Mouse (Mus musculus) myocyte (in vitro differentiated cells): ENCODE data around the gene Ucn2. TPM values are rescaled to one million over a fixed set of nuclear protein-coding genes. Genes with fewer than 3 reads are reported as not detected.

ENCODE experiments used
- H3K27me3 ChIP-seq: one replicate; pipeline ENCODE4 v1.6.1; 2011; ENCODE audit not compliant: control insufficient read depth, insufficient read depth, insufficient read length
- H3K36me3 ChIP-seq: one replicate; pipeline ENCODE4 v1.6.1; 2011; ENCODE audit not compliant: control insufficient read depth, insufficient read depth
- H3K4me2 ChIP-seq: one replicate; pipeline ENCODE4 v1.6.1; 2011; ENCODE audit warnings: low read depth, control low read depth
- H3K4me3 ChIP-seq: one replicate; pipeline ENCODE4 v1.5.1; 2011; ENCODE audit warnings: mild to moderate bottlenecking, control low read depth, moderate library complexity
- H3K79me2 ChIP-seq: one replicate; pipeline ENCODE4 v1.6.1; 2011; ENCODE audit not compliant: control insufficient read depth, insufficient read depth
- H3ac ChIP-seq: one replicate; pipeline ENCODE4 v1.6.1; 2011; ENCODE audit not compliant: control insufficient read depth, insufficient read length
- CEBPB ChIP-seq: IDR thresholded peaks from 2 replicates; pipeline ENCODE4 v1.6.1; 2011; ENCODE audit warnings: mild to moderate bottlenecking, moderate library complexity; ENCODE audit not compliant: poor library complexity, insufficient read depth, severe bottlenecking
- E2F4 ChIP-seq: IDR thresholded peaks from one replicate; pipeline ENCODE4 v1.6.1; 2011; ENCODE audit warnings: mild to moderate bottlenecking, control low read depth, moderate library complexity; ENCODE audit not compliant: insufficient read depth
- MAX ChIP-seq: IDR thresholded peaks from one replicate; pipeline ENCODE4 v1.6.1; 2011; ENCODE audit warnings: low read depth, mild to moderate bottlenecking, control low read depth
- MYOD1 ChIP-seq, 3 experiments: IDR thresholded peaks; one replicate each; pipeline ENCODE4 v1.6.1; 2011; ENCODE audit warnings: control low read depth in 2 of 3, low read depth in 2 of 3, mild to moderate bottlenecking in 2 of 3, moderate library complexity in 1 of 3; ENCODE audit not compliant: insufficient read length in 2 of 3, control insufficient read depth in 1 of 3
- MYOG ChIP-seq, 3 experiments: IDR thresholded peaks; one replicate each; pipeline ENCODE4 v1.6.1; 2011; ENCODE audit warnings: control low read depth in 2 of 3, low read depth in 2 of 3, mild to moderate bottlenecking in 2 of 3; ENCODE audit not compliant: insufficient read length in 2 of 3, control insufficient read depth in 1 of 3, insufficient read depth in 1 of 3
- POLR2A ChIP-seq: IDR thresholded peaks from one replicate; pipeline ENCODE4 v1.6.1; 2011; ENCODE audit warnings: low read depth, mild to moderate bottlenecking, control low read depth, moderate library complexity; ENCODE audit not compliant: insufficient read length
- POLR2AphosphoS2 ChIP-seq: IDR thresholded peaks from one replicate; pipeline ENCODE4 v1.6.1; 2011; ENCODE audit warnings: low read depth, control low read depth; ENCODE audit not compliant: insufficient read length
- REST ChIP-seq: IDR thresholded peaks from one replicate; pipeline ENCODE4 v1.6.1; 2011; ENCODE audit warnings: mild to moderate bottlenecking, control low read depth, moderate library complexity; ENCODE audit not compliant: insufficient read depth, insufficient read length
- SRF ChIP-seq: IDR thresholded peaks from one replicate; pipeline ENCODE4 v1.6.1; 2011; ENCODE audit warnings: low read depth; ENCODE audit not compliant: control insufficient read depth, insufficient read length
- TCF12 ChIP-seq: IDR thresholded peaks from one replicate; pipeline ENCODE4 v1.6.1; 2011; ENCODE audit warnings: mild to moderate bottlenecking, control low read depth; ENCODE audit not compliant: poor library complexity, insufficient read depth, severe bottlenecking
- TCF3 ChIP-seq: IDR thresholded peaks from one replicate; pipeline ENCODE4 v1.6.1; 2011; ENCODE audit warnings: low read depth, control low read depth; ENCODE audit not compliant: insufficient read length
- USF1 ChIP-seq: IDR thresholded peaks from one replicate; pipeline ENCODE4 v1.6.1; 2011; ENCODE audit warnings: low read depth, mild to moderate bottlenecking, control low read depth, moderate library complexity
- polyA plus RNA-seq: library from polyadenylated mRNA; unstranded; fragments of >200 nt; fragmentation: generic; extraction: Trizol; gene quantifications from one replicate; pipeline ENCODE4 v1.2.1, GENCODE M21; 2012; ENCODE audit warnings: missing spikeins

The Ucn2 gene
- polyA plus RNA-seq, 1 experiment: 0.17 TPM

DNA sequence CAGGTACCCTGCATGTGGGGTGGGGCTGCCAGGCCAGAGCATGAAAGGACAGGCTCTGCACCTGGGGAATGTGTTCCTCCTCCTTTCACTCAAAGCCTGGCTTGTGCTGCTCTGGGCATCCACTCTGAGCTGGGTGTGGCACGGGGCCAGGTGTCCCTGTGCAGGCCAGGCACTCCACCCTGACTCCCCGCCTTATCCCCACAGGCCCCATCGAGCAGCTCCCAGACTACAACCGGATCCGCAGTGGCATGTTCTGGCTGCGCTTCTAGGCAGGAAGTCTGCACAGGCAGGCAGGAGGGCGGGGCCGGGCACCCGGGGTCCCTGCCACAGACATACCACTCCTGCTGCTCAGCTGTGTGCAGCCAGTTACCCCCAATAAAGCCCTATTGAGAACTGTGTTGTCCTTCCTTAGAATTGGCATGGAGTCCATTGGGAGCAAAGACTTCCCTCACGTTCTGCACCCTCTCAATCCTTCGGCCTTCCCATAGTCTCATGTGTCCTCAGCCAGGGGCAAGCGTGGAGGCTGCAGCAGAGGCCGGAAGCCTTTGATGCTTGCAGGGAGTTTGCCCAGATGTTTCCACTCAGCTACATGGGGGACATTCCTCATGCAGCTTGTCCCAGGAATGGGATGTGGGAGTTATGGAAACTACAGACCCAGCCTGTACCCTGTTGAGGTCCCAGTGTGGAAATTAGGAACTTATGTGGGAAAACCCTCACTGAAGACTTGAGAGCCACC is 36.4 kb upstream of the Ucn2 start:
- Histone ChIP-seq H3K4me2 (no peak overlapping the region), H3K79me2 (no peaks in the 10 kb centered on the region), H3ac (no peak overlapping the region), H3K36me3 (peaks cover 21% of the 10 kb centered on the region), H3K4me3 (no peak overlapping the region), H3K27me3 (no peaks in the 10 kb centered on the region)
- TF ChIP-seq TCF12 (no peak), USF1 (no peak), MAX (no peak), MYOG (IDR thresholded peaks at IDR 0.05; ENCODE audit: control insufficient read depth in 1 of 3, insufficient read depth in 1 of 3, insufficient read length in 2 of 3, low read depth in 2 of 3) (no peak)

DNA sequence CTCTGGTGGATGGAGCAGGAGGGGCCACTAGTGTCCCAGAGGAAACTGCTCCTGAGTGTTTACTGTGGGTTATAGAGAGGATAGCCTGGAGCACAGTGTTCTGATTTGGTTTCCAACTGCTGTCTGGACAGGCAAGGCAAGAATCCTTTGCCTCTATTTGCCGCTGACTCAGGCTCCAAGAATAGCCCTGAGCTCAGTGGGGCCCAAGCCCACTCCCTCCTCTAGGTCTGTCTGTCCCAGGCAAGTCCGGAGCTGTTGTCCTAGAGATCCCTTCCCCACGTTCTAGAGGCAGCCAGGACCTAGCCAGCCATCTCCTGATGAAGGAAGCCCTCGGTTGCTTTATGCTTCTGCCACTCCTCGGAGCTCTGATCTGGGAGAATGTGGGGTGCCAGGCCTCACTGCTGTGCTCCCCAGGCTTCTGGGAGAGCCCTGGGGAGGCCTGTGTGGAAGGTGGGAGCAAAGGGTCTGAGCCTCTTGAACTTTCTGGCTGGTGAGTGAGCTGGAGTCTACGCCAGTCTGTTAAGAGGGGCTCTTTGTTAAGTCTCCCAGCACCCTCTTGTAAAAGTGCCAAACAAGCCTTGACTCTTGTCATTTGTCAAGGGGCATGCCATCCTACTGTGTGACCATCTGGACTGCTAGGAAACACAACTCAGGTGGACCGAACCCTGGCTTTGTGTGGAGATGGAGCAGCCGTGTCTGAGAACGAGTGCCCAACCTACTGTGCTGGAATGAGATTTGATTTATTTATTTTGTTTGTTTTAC is 35.7 kb upstream of the Ucn2 start:
- no peaks in the 10 kb centered on the region for H3K27me3 ChIP-seq
- TF ChIP-seq E2F4: no peak
- no peak for TF ChIP-seq TCF12
- no peak for TF ChIP-seq MAX
- no peak for TF ChIP-seq SRF
- no peak for TF ChIP-seq USF1
- TF ChIP-seq REST: no peak
- TF ChIP-seq MYOD1 (IDR thresholded peaks at IDR 0.05; ENCODE audit: control insufficient read depth in 1 of 3, insufficient read length in 2 of 3, low read depth in 2 of 3): no peak
- no peak for TF ChIP-seq POLR2A
- no peak for TF ChIP-seq POLR2AphosphoS2

DNA sequence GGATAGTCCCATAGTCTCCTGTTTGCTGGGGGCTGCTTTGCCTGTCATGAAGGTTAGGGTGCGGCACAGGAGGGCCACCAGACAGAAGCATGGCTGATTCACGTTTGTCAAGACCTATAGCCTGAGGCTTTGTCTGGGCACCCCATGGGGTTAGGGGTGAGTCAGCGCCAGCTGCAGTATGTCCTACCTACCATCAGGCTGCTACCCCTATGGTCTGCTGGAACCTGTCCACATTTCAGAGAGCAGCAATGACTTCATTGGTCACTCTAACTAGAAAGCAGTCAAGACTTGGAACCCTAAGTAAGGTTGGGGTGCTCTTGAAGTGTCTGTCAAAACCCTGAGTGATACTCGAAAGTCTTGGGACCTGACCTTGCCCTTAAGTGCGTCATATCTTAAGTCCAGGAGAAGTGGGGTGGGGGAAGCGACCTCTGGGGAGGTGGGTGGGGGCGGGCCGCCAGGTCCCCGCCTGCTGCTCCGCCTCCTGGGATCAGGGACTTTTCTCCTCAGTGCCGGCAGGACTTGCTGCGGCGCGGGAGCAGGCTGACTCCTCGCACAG is 32.7 kb upstream of the Ucn2 start, which contains the start of gene Col7a1:
Gene Col7a1, plus strand, starts transcription at position 506 of the 556 bp plus-strand sequence.
- H3K27me3 ChIP-seq: no peaks in the 10 kb centered on the region
- no peak for TF ChIP-seq MAX
- TF ChIP-seq USF1: no peak
- TF ChIP-seq MYOD1 (IDR thresholded peaks at IDR 0.05; ENCODE audit: control insufficient read depth in 1 of 3, insufficient read length in 2 of 3, low read depth in 2 of 3): peak in 2 of 3 experiments; percentile 48 to 81
- no peak for TF ChIP-seq TCF12
- TF ChIP-seq REST: no peak
- no peak for TF ChIP-seq TCF3

More for the DNA sequence above, 35.7 kb upstream of the Ucn2 start:
- no peak overlapping the region for H3ac ChIP-seq
- H3K4me2 ChIP-seq: no peak overlapping the region
- peaks cover 19% of the 10 kb centered on the region for H3K36me3 ChIP-seq
- no peak overlapping the region for H3K4me3 ChIP-seq
- H3K79me2 ChIP-seq: no peaks in the 10 kb centered on the region

DNA sequence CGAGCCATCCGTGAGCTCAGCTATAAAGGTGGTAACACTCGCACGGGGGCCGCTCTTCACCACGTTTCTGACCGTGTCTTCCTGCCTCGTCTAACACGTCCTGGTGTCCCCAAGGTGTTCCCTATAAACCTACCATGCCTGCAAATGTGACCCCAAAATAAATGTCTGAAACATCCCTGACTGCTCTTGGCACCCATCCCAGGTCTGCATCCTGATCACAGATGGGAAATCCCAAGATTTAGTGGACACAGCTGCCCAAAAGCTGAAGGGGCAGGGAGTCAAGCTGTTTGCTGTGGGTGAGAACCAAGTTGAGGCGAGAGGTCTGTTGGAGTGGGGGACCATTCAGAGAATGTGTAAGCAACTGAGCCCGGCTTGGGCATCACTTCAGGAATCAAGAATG is 30.6 kb upstream of the Ucn2 start:
- no peak overlapping the region for H3K4me2 ChIP-seq
- no peaks in the 10 kb centered on the region for H3K27me3 ChIP-seq
- no peak overlapping the region for H3K4me3 ChIP-seq
- H3K36me3 ChIP-seq: no peaks in the 10 kb centered on the region
- H3ac ChIP-seq: no peak overlapping the region
- H3K79me2 ChIP-seq: no peaks in the 10 kb centered on the region
- no peak for TF ChIP-seq TCF12
- TF ChIP-seq REST: no peak
- TF ChIP-seq MYOG (IDR thresholded peaks at IDR 0.05; ENCODE audit: control insufficient read depth in 1 of 3, insufficient read depth in 1 of 3, insufficient read length in 2 of 3, low read depth in 2 of 3): no peak
- peak in 2 of 3 experiments; percentile 32 to 41 for TF ChIP-seq MYOD1 (IDR thresholded peaks at IDR 0.05; ENCODE audit: control insufficient read depth in 1 of 3, insufficient read length in 2 of 3, low read depth in 2 of 3)

More for the DNA sequence above, 32.7 kb upstream of the Ucn2 start, which contains the start of gene Col7a1:
- no peaks in the 10 kb centered on the region for H3K79me2 ChIP-seq
- peak within 1 kb of the TSS; percentile 11 for H3K4me3 ChIP-seq
- H3K36me3 ChIP-seq: no peaks in the 10 kb centered on the region
- no peak within 1 kb of the TSS for H3ac ChIP-seq
- H3K4me2 ChIP-seq: peak within 1 kb of the TSS; percentile 60

GRCm38 (mm10) chr9:108955846-108956245 is 30.0 kb upstream of the Ucn2 start:
- Histone ChIP-seq H3K36me3 (no peaks in the 10 kb centered on the region), H3K79me2 (no peaks in the 10 kb centered on the region), H3K4me2 (no peak overlapping the region), H3K27me3 (no peaks in the 10 kb centered on the region), H3ac (no peak overlapping the region), H3K4me3 (no peak overlapping the region)
- no peak for TF ChIP-seq POLR2AphosphoS2
- TF ChIP-seq TCF12: no peak
- TF ChIP-seq USF1: no peak
- no peak for TF ChIP-seq CEBPB
- TF ChIP-seq E2F4: no peak
- TF ChIP-seq TCF3: no peak
- TF ChIP-seq POLR2A: no peak
- TF ChIP-seq REST: no peak
- no peak for TF ChIP-seq MYOD1 (IDR thresholded peaks at IDR 0.05; ENCODE audit: control insufficient read depth in 1 of 3, insufficient read length in 2 of 3, low read depth in 2 of 3)
- TF ChIP-seq MYOG (IDR thresholded peaks at IDR 0.05; ENCODE audit: control insufficient read depth in 1 of 3, insufficient read depth in 1 of 3, insufficient read length in 2 of 3, low read depth in 2 of 3): no peak
- no peak for TF ChIP-seq MAX
- TF ChIP-seq SRF: no peak
